Mouse (Mus musculus): ENCODE measurements around the gene Pcsk2. TPM values are rescaled to one million over a fixed set of nuclear protein-coding genes. Genes with fewer than 3 reads are reported as not detected.

The Pcsk2 gene
- polyA plus RNA-seq, 2 experiments from 2014 or later, result not detected

DNA sequence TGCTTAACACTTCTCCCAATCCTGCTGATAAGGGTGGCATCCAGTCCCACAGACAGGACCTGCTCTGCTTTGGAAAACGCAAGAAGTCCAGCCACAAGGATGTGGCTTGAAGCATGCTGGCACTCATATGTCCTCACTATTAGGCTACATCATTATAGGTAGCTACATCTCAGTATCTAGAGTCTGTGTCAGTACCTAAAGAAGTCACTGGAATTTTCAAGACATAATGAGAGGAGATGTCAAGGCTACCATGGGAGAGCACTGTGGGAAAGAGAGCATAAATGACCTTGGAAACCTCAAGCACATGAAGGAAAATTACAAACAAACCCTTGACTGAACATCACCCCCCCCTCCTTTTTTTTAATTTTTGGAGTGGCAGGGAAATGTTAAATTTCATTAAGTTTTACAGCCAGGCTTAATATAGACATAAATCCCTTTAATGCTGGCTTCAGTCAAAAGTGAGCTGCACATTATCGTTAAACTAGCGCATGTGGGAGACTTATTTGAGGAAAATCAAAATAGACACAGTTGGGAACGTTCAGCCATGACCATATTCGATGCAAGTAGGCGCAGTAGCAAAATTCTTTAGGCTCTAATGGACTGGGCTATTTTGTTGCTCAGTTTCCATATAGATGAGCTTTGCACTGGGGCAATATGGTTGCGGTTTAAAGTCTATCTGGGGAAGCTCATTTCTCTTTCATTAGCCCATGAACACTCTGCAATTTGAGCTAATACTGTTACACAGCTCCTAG is 193.7 kb downstream of the Pcsk2 start:
- ATAC-seq, result no peak

DNA sequence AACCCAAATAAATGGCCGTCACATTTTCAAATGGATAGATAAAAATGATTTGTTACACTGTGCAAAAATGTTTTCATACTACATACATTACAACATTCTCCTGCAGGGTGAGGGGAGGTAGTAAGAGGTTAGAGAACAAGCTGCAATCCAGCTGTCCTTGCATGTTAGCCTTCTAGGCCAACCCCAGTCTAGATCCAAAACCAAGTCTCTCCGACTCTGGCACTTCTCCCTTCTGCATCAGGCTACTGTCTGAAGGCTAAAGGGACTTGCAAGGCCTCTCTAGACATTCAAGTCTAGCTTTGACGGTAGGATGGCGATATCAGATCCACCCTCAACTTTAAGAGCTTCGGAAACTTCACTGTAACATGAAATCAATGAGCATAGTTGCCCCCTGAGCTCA is 196.5 kb downstream of the Pcsk2 start:
- ATAC-seq, result no peak

DNA sequence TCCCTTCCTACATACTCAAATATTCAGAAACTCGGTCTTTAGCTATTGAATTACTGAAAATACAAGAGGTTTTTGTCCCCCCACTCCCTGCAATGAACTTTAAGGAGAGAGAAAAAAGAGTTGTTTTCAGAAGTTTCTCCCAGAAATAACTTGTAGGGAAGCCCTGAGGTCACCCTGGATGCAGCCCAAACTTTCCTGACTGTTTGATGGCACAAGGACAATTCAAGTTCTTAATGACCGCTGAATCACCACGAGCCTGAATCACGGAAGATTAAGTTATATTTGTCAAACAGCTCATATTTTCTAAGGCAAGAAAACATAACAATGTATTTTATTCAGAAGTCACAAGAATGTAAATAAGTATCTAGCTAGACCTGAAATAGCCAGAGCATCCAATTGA is 197.1 kb downstream of the Pcsk2 start:
- ATAC-seq, result no peak

DNA sequence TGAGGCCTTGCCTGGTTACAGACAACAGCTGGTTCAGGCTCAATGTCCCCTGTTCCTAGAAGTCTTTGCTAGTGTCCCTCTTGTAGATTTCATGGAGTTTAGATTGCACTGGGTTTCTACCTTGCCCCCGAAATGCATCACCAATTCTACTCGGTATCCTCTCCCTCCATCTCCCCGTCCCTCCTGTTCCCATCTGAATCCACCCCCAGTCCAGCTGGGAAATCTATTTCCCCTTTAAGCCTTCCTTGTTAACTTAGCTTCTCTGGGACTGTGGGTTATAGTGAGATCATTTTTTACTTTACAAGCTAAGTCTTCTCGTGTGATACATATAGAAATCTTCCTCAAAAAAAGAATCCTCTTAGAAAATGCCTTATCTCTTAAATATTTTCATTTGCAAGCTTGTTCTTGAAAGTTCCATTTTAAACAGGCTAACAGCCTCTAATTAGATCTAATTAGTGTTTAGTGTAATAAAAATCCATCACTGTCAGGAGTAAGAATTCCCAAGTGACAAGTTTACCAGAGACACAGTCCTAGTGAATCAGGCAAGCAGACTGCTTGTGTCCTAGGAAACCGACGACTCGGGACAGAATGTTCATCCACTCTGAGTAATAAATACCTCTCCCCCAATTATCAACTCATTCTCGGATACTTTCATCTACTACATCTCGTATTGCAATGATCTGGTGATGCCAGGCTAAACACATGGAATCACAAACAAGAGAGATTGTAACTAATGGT is 206.3 kb downstream of the Pcsk2 start:
- ATAC-seq, result no peak

DNA sequence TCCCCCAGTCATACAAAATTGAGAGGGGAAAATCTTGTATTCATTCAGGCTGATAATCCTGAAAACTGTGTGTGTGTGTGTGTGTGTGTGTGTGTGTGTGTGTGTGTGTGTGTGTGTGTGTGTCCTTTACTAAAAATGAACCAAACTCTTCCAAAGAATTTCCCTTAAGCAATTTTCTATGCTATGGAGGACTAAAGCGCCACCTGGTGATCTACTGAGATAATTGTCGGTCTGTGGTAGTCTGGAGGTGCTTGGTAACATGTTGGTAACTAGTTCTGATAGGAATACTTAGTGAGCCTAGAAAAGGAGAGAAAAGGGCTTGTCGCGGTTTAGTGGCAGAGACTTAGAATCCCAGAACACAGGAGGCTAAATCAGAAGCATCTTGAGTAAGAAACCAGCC is 230.5 kb downstream of the Pcsk2 start:
- no peak for ATAC-seq

DNA sequence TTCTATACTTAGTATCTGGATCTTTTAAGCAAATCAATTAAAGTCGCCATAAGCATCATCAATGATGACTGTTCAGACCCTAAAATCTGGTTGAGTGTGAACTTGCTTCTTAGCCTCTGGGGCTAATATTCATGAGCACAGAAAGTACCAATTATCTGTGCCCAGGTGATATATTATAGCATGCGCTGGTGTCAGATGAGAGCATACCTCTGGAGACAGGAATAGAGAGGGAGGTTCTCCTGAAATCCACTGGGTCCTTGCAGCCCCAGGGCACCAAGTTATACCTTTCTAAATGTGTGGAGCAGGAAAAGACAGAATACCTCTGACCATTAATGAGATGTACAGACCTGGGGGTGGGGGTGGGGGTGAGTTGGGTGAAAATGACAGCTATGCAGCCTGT is 234.4 kb downstream of the Pcsk2 start:
- no peak for ATAC-seq

DNA sequence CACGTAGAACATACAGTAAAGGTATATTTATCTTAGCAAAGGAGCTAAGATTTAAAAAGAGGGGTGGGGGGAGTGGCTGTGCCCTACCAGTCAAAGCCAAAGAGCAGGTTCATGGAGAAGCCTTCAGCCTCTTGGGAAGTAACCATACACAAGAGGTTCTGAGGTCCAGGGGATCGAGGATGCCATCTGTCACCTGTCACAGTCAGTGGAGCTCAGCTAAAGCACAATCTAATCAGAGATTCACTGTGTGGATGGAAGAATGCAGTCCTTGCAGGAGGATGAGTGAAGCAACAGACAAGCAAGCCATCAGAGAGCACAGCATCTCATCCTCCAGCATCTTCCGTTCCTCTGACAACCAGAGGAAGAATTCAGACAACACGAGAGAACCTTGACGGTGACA is 244.0 kb downstream of the Pcsk2 start:
- ATAC-seq, result no peak

DNA sequence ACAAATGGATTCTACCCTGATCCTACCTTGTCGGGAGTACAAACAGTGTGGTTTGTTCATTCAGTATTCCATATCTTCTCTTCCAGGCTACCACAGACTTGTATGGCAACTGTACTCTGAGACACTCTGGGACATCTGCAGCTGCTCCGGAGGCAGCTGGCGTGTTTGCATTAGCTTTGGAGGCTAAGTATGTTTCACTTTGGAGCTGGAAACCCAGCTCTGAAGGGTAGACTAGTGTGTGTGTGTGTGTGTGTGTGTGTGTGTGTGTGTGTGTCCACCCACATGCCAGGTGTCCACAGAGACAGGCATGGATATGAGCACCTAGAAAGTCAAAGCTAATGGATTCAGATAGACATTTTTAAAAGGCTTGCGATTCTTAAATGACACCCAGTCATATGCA is 249.9 kb downstream of the Pcsk2 start:
- no peak for ATAC-seq

DNA sequence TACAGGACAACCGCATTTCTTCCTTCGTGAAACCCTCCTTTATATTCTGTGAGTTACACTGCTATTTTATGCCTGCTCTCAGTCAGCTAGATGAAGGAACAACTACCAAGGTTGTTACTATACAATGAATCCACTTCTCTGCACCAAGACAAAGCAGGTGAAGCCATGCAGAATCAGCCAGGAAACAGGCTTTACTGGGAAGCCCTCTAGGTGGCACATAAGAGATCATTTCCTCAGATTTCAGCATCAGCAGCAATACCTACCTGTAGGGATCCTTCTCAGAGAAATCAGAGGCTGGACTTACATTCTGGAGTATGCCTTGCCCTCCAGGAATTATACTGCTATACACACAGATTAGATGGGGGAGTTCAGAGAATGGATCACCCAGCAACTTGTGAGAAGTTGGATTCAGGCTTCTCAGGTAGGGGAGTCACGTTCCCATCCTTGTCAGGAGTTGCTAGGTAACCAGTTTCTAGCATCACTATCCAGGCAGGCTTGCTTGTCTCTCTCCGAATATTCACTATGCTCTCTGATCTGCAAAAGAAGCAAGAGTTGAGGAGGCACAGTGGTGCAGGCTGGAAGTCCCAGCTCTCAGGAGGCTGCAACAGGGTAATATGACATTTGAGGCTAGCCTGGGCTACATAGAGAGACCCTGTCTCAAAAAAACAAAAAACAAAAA is 250.5 kb downstream of the Pcsk2 start:
- ATAC-seq, result no peak

DNA sequence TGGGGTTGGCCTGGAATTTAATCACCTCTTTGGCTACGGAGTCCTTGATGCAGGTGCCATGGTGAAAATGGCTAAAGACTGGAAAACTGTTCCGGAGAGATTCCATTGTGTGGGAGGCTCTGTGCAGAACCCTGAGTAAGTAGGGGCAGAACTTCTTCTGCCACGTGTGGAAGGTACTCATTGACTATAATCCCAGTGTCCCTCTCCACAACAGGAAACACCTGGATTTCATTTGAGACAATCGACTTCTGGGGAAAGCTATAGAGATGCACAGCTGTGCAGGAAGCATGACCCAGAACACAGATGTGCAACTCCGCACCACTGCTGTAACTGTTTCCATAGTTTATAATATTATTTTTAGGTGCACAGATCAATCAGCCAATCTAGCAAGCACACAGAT is 255.1 kb downstream of the Pcsk2 start:
- no peak for ATAC-seq

DNA sequence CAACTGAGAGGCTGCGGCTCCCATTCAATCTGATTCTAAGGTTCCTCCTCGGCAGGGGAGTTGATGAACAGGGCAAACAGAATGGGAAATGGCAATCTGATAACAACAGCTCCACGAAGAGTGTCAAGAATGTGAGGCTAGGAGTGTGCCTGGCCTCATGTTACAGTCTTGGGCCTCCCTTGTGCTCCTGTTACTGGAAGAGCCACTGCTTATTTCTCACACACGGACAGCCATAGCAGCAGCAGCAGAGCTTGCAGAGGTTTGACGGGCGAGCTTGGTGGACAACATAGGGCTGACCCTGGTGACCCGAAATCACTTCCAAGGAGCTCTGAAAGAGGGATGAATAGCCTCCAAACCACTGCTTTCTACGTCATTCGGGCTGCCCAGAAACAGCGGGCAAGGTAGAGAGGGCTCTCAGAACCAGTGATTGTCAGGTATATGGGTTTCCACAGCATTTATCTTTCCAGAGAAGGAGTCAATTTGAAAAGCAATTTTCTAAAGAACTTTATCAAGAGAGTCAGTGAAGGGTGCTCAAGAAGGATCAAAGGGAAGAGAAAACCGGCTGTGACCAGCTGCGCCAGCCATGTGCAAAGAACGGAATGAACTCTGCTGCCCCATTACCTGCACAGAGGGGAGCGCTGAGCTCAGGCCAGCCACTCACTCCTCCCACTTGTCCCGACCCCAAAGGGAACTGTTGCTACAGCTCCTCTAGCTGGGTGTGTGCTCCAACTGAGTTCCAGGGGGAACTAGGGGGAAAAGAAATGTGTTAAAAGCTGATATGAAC is 260.4 kb downstream of the Pcsk2 start:
- no peak for ATAC-seq

DNA sequence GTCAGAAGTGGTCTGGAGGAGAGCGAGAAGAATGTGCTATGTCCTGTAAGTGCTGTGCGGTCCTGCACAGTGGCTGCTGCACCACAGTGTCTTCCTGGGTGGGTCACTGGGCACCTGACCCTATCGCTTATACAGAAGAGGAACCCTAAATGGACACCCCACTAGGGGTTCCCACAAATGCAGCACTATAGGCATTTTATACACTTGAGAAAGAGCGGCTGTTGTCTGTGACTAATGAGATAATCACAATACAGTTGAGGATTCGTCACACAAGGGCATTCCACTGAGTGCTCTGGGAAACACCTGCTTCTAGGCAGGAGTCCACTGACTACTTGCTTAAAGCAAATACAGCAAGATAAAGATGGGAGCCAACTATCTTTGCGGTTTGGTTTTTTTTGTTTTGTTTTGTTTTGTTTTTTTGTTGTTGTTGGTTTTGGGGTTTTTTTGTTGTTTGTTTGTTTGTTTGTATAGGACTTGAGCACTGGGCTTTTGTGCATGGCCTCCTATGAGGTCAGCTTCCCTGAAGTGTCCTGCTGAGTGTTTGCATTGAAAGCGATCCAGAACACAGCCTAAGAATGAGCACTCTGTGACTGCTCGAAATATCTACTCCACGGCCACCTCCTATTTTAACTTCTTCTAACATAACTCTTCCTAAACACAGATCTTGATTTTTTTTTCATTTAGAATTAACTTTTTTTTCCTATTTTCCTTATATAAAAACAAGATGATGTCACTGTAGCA is 261.1 kb downstream of the Pcsk2 start:
- no peak for ATAC-seq

DNA sequence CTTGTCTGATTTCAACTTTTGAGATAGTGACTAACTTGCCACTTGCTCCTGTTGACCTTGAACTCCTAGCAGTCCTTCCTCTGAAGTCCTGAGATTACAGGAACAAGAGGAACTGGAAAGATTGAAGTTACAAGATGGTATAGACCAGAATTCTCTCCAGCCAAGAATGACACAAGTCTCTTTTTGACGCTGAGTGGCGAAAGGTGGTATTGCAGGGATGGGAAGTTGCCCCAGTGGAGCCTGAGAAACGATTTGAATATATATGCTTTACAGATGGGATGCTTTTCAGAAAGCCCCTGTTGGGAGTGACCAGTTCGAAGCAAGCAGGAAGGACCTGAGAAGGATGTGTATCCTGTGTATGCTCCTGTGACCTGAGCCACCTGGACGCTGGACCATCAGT is 262.8 kb downstream of the Pcsk2 start:
- no peak for ATAC-seq

DNA sequence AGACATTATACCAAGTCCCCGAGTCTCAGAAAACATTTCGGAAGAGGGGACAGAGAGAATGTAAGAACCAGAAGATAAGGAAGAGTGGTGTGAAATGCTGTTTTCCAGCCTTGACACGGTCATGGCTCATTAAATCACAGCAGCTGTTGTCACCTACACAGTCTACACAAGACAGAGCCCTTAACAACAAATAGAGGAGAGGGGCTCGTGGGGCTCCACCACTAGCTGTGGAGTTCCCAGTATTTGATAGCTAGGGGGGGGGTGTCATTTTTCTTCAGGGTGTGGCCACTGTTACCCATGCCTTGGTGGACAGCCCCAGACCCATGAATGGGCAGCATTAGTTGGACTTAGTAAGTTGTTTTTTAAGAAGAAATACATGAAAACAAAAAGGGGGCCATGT is 266.3 kb downstream of the Pcsk2 start:
- ATAC-seq, result no peak

DNA sequence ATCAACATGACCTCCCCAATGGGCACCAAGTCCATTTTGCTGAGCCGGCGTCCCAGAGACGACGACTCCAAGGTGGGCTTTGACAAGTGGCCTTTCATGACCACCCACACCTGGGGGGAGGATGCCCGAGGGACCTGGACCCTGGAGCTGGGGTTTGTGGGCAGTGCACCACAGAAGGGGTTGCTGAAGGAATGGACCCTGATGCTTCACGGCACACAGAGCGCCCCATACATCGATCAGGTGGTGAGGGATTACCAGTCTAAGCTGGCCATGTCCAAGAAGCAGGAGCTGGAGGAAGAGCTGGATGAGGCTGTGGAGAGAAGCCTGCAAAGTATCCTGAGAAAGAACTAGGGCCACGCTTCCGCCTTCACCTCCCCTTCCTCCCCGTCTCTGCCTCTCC is 267.5 kb downstream of the Pcsk2 start:
- ATAC-seq, result no peak

DNA sequence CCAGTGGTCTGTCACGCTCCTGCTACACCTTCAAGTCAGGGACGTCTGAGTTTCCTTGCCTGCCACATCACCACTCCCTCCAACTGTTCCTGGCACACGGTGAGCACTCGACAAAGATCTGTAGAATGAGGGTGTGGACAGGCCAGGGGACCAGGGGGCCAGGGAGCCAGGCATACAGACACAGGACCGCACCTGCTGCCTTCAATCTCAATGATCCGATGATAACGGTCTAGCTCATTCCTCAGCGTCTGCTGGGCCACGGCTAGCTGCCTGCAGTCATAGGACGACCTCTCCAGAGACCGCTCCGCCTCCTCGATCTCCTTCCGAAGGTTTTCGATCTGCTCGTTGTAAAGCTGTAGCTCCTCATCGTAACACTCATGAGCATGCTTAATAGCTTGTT is 285.7 kb downstream of the Pcsk2 start:
- no peak for ATAC-seq

DNA sequence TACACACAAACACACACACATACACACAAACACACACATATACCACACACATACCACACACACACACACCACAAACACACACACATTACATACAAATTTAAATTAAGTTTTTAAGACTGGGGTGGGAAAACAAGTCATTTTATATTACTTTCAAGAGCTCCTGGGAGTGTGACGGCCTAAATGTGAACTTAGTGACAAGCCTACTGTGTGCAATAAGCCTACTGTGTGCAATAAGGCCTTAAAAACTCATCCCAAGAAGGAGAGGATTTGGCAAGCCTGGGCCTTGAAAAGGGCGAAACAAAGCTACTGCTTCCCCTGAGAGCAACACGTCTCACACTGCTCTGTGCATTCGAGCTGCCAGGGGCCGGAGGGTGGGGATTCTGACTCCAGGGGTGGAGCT is 286.8 kb downstream of the Pcsk2 start:
- ATAC-seq, result no peak

DNA sequence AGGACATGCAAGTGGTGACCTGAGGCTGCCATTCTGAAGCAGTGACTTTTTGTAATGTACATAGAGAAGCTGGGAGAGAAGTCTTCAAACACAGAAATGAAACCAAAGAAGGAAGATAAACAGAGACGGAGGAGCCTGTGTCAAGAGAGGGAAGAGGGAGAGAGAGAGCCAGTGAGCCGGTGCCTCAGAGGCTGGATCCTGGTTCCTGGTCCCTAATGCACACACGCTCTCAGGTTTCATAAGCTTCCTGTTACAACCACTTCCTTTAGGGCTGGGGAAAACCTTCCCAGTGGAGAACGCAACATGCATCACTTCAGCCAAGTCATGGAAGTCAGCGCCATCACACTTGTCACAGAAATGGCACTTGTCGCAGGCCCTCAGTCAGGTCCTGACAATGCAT is 288.1 kb downstream of the Pcsk2 start:
- ATAC-seq, result no peak

DNA sequence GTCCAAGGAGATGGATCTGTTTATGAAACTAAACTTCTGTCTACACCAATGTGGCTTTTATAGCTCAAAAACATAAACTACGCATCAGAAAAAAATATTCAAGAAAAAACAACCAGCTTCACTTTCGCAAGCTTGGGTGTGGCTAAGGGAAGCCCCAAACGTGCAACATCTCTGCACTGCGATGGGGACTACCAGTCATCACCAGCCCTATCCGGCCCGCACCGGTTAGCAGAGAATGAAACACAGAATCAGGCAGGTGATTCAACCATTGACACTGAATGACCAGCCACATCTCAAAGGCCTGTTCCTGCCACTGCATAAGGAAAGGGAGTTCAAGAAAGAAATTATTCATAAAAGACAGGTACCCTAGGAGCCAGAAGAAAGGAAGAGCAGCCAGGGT is 289.9 kb downstream of the Pcsk2 start:
- no peak for ATAC-seq

DNA sequence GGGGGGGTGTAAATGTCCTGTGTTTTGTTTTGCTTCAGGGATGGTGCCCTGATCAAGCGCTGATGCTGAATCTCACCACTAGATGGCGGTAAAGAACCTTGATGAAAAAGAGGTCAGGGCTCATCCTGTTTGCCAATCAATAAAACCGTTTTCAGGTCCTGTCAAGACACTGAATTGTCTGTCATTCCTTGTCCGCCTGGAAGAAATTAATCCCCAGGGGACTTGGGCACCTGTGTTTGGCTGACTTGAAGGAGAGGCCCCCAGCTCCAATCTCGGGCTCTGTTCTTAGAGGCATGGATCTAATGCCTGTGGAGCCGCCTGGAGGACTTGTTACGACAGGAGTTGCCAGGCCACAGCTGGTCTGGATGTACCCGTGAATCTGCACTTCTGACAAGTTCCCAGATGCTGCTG is 291.3 kb downstream of the Pcsk2 start:
- ATAC-seq, result peak; percentile 64

DNA sequence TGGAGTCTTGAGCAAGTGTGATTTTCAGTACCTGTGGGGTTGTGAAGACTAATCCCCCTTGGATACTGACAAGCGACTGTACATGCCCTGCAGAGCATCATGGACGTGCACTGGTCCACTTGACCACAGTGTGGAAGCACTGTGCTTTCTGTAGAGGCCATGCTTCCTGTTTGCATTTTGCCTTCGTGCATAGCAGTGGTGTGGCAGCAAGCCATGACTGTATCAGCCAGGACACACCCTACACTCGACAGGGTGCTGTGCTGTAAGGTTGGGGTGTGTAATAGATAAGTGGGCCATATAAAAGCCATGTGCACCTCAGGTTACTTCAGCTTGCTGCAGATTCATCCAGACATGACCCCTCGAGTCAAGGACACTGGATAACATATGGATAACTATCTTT is 292.7 kb downstream of the Pcsk2 start:
- peak; percentile 59 for ATAC-seq

DNA sequence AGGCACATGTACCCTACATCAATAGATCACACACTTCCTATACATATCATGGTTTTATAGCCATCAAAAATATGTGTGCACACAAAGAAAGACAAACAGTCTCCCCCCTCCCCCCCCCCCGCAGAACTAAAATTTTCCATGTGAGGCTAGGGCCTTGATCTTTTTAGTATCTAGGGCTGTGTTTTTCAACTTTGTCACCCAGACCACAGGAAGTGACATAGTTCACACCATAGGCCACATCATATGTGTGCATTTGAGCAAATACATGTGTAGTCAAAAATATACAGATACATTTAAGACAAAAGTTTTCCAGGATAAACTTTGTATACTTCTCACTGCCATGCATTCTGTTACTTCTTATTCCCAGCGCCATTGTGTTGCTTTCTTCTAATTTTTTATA is 293.5 kb downstream of the Pcsk2 start:
- ATAC-seq, result peak; percentile 66
